In genomic region chr1:25430219-25430862, GRCm38 (mm10) we compare ENCODE assay signal across 10 mouse cellular contexts.
A peak's percentile ranks its signal among the peaks of the same experiment; 100 is the strongest.
DNase-seq lines count a peak whose midpoint lies in the region; ATAC-seq and TF ChIP-seq lines count a peak whose summit lies in the region.
"Had no signal": no experiment of that assay in that cellular context is flagged by ENCODE, and none has a peak within 500 bp of the region (broad histone marks: within the 10 kb centered on the region; RNA-seq: fewer than 3 reads in every experiment).

No protein-coding gene starts in this region.

- H3K4me2 ChIP-seq in kidney, postnatal 0 days (ENCODE audit: low read length), result peak overlapping the region; percentile 34; the same call in 1 of the 2 replicates
- peak overlapping the region; percentile 30 for H3K4me2 ChIP-seq in embryonic facial prominence, embryonic 13.5 days
- H3K4me2 ChIP-seq in forebrain, embryonic 16.5 days (ENCODE audit: low read length), result peak overlapping the region; percentile 34
- H3K4me2 ChIP-seq in midbrain, embryonic 14.5 days (ENCODE audit: low read length), result peak overlapping the region; percentile 23
- H3K4me2 ChIP-seq: limb, embryonic 12.5 days had no signal

- no peak overlapping the region for H3K9ac ChIP-seq in kidney, postnatal 0 days (ENCODE audit: low read depth, low read length)
- H3K9ac ChIP-seq in embryonic facial prominence, embryonic 13.5 days, result no peak overlapping the region
- no peak overlapping the region for H3K9ac ChIP-seq in forebrain, embryonic 16.5 days (replicated peaks; ENCODE audit: low read depth, low read length)
- no peak overlapping the region for H3K9ac ChIP-seq in midbrain, embryonic 14.5 days (replicated peaks; ENCODE audit: low read length)
- H3K9ac ChIP-seq: limb, embryonic 12.5 days had no signal

- no peak overlapping the region for H3K27ac ChIP-seq in kidney, postnatal 0 days
- H3K27ac ChIP-seq in embryonic facial prominence, embryonic 13.5 days, result no peak overlapping the region
- H3K27ac ChIP-seq in forebrain, embryonic 16.5 days (ENCODE audit: low read length), result peak overlapping the region; percentile 57; the same call in 1 of the 2 replicates
- H3K27ac ChIP-seq in midbrain, embryonic 14.5 days (replicated peaks; ENCODE audit: low read depth, low read length), result 0 out of 2 replicates have a peak overlapping the region, but pooled peaks have one; percentile 39
- H3K27ac ChIP-seq: heart, embryonic 10.5 days; limb, embryonic 12.5 days had no signal

- no peaks in the 10 kb centered on the region for H3K27me3 ChIP-seq in kidney, postnatal 0 days (ENCODE audit: insufficient read depth, low read length)
- no peaks in the 10 kb centered on the region for H3K27me3 ChIP-seq in embryonic facial prominence, embryonic 13.5 days
- no peaks in the 10 kb centered on the region for H3K27me3 ChIP-seq in forebrain, embryonic 16.5 days (replicated peaks; ENCODE audit: control insufficient read depth, insufficient read depth, low read length)
- no peaks in the 10 kb centered on the region for H3K27me3 ChIP-seq in midbrain, embryonic 14.5 days (ENCODE audit: control insufficient read depth, insufficient read depth, low read length)
- H3K27me3 ChIP-seq: limb, embryonic 12.5 days had no signal

- no peaks in the 10 kb centered on the region for H3K4me1 ChIP-seq in kidney, postnatal 0 days (replicated peaks; ENCODE audit: insufficient read depth, low read length)
- no peaks in the 10 kb centered on the region for H3K4me1 ChIP-seq in embryonic facial prominence, embryonic 13.5 days
- H3K4me1 ChIP-seq in forebrain, embryonic 16.5 days (replicated peaks; ENCODE audit: control insufficient read depth, insufficient read depth, low read length), result 0 out of 2 replicates have a peak, but pooled peaks cover 2% of the 10 kb centered on the region
- H3K4me1 ChIP-seq in midbrain, embryonic 14.5 days (ENCODE audit: control insufficient read depth, insufficient read depth, low read length), result no peaks in the 10 kb centered on the region
- H3K4me1 ChIP-seq: heart, embryonic 10.5 days; limb, embryonic 12.5 days had no signal

- no peak for TF ChIP-seq CTCF in kidney, postnatal 0 days (IDR thresholded peaks at IDR 0.05; ENCODE audit: low read depth)

- no peaks in the 10 kb centered on the region for H3K36me3 ChIP-seq in kidney, postnatal 0 days (ENCODE audit: insufficient read depth, low read length)
- no peaks in the 10 kb centered on the region for H3K36me3 ChIP-seq in embryonic facial prominence, embryonic 13.5 days
- H3K36me3 ChIP-seq in forebrain, embryonic 16.5 days (ENCODE audit: control insufficient read depth, insufficient read depth), result no peaks in the 10 kb centered on the region
- H3K36me3 ChIP-seq in midbrain, embryonic 14.5 days (ENCODE audit: control insufficient read depth, insufficient read depth, low read length), result no peaks in the 10 kb centered on the region
- H3K36me3 ChIP-seq: heart, embryonic 10.5 days; limb, embryonic 12.5 days had no signal

- no peak for ATAC-seq in kidney, postnatal 0 days (replicated peaks; ENCODE audit: low FRiP score, low read depth)
- no peak for ATAC-seq in embryonic facial prominence, embryonic 13.5 days (ENCODE audit: insufficient number of reproducible peaks, insufficient read depth, low FRiP score, low TSS enrichment, low read depth)
- ATAC-seq in forebrain, embryonic 16.5 days, result peak; percentile 91
- peak; percentile 43; the same call in 1 of the 2 replicates for ATAC-seq in midbrain, embryonic 14.5 days (ENCODE audit: low FRiP score, low TSS enrichment)
- no peak for ATAC-seq in cerebellum, adult (ENCODE audit: insufficient number of reproducible peaks, low FRiP score, low TSS enrichment)

- WGBS in kidney, postnatal 0 days, result 53% methylated on average over 16 of the region's 16 CpGs
- 63% methylated on average over 16 of the region's 16 CpGs for WGBS in embryonic facial prominence, embryonic 13.5 days
- WGBS in forebrain, embryonic 16.5 days, result 48% methylated on average over 16 of the region's 16 CpGs
- WGBS in midbrain, embryonic 14.5 days, result 52% methylated on average over 16 of the region's 16 CpGs

- 0 out of 2 replicates have a peak overlapping the region, but pooled peaks have one; percentile 4 for H3K4me3 ChIP-seq in kidney, postnatal 0 days (replicated peaks; ENCODE audit: low read depth, low read length)
- 0 out of 2 replicates have a peak overlapping the region, but pooled peaks have one; percentile 1 for H3K4me3 ChIP-seq in embryonic facial prominence, embryonic 13.5 days
- H3K4me3 ChIP-seq in forebrain, embryonic 16.5 days (replicated peaks; ENCODE audit: low read length), result peak overlapping the region; percentile 22; the same call in 1 of the 2 replicates
- no peak overlapping the region for H3K4me3 ChIP-seq in midbrain, embryonic 14.5 days (replicated peaks; ENCODE audit: low read depth, low read length)
- H3K4me3 ChIP-seq: heart, embryonic 10.5 days; limb, embryonic 12.5 days had no signal

- DNase-seq in kidney, postnatal 0 days (ENCODE audit: low spot score), result peak; percentile 23
- no peak for DNase-seq in kidney, postnatal 36 days
- DNase-seq in midbrain, embryonic 14.5 days, result peak; percentile 50
- DNase-seq in ovary, postnatal 36 days (ENCODE audit: low spot score), result no peak
- DNase-seq: lung, adult 18-20 months had no signal

- H3K9me3 ChIP-seq in kidney, postnatal 0 days (replicated peaks; ENCODE audit: low read length), result no peaks in the 10 kb centered on the region
- H3K9me3 ChIP-seq in embryonic facial prominence, embryonic 13.5 days, result no peaks in the 10 kb centered on the region
- H3K9me3 ChIP-seq in forebrain, embryonic 16.5 days (ENCODE audit: control insufficient read depth, low read length), result no peaks in the 10 kb centered on the region
- no peaks in the 10 kb centered on the region for H3K9me3 ChIP-seq in midbrain, embryonic 14.5 days (ENCODE audit: control insufficient read depth, low read length)
- H3K9me3 ChIP-seq: heart, embryonic 10.5 days; limb, embryonic 12.5 days had no signal

Comparison
In these comparisons a context has a peak if more than half of its experiments do, and no peak if none do; other contexts are left out.
1. DNase-seq: peak in kidney, postnatal 0 days (single experiment) and midbrain, embryonic 14.5 days (single experiment); none in kidney, postnatal 36 days (0 of 2) and ovary, postnatal 36 days (single experiment).
2. ATAC-seq: peak in forebrain, embryonic 16.5 days (single experiment) and midbrain, embryonic 14.5 days (single experiment); none in kidney, postnatal 0 days (single experiment), embryonic facial prominence, embryonic 13.5 days (single experiment) and cerebellum, adult (single experiment).
3. H3K27ac ChIP-seq: peak in forebrain, embryonic 16.5 days (single experiment) and midbrain, embryonic 14.5 days (single experiment); none in kidney, postnatal 0 days (single experiment) and embryonic facial prominence, embryonic 13.5 days (single experiment).
4. Peak in every context shown above with its lines, with median percentiles within 50 percentile points of each other: H3K4me2 ChIP-seq.